Mouse (Mus musculus): ENCODE measurements around the gene Rtn1.
"Not testable (repeated sequence)": the region's sequence is repeated elsewhere in the genome, so short reads cannot be mapped to it uniquely, and the experiment has no call there.

Rtn1 gene

GRCm38 (mm10) chr12:72315732-72316465 is 93.0 kb downstream of the Rtn1 start:
- DNase-seq: no peak

DNA sequence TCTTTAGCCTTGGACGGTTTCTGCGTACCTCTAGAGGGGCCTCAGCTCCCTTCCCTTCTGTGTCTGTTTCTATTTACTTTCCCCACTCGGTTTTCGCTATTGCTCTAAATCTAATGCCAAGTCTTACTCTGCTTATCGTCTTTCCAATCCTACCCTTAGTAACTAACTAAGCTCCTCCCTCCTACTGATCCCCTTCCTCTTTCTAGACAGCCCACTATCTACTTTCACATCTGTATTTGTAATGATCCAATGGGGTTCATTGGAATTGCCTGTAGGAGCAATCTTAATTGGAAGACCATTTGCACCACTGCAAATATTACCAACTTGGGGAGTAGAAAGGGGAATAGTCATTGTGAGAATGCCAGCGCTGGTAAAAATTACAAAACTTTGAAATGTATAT is 98.0 kb downstream of the Rtn1 start:
- no peak for DNase-seq

DNA sequence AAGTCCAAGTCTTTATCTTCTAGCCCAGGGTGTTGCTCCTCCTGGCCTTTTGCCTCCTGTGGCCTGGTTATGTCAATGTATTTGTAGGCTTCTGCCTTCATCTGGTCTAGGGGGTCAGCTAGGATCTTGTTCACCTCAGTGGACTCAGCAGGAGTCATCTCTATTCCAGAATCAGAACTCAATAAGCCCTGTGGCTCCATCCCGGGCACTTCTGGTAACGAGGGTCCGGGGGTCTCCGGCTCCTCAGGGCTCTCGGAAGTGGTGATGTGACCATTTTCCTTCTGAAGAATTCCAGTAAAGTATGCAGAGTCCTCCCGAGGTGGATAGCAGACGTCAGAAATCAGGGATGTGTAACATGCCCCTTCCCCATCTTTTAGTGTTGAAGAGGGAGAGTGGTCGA is 100.3 kb downstream of the Rtn1 start:
- DNase-seq: no peak

DNA sequence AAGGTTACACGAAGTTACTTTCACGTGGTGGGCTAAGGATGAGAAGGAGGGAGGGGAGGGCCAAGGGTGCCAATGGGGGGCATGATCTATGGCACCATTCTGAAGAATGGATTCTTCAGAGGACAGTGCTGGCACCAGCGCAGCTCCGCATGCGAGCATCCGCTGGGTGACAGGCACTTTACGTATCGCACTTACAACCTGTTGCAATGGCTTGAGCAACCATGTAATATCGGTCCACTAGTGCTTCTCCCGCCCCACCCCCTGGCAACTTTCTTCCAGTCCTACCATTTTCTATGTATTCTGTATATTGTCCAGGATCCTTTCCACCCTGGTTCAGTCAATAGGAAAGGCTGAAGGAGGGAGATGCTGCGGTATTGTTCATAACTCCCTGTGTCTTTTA is 102.6 kb downstream of the Rtn1 start:
- no peak for DNase-seq

DNA sequence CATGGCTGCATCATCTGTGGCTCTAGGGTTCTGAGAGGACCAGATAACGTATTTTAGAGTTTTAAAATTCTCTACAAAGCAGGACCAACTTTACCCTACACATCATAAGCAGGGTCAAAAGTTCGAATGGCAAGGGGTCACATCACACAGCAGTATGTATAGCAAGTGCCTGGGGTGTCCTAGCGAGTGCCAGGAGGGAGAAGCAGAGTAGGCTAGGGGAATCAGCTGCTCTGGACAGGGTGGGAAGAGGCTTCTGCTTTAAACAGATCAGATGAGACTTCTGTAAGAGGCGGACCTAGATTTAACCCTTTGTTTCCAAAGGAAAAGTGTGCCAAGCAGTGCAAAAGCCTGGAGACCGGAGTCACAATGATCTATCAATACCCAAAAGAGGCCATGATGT is 103.4 kb downstream of the Rtn1 start:
- DNase-seq: no peak

GRCm38 (mm10) chr12:72304985-72305384 is 103.9 kb downstream of the Rtn1 start:
- DNase-seq: no peak

GRCm38 (mm10) chr12:72304347-72304688 is 104.5 kb downstream of the Rtn1 start:
- DNase-seq: no peak

GRCm38 (mm10) chr12:72303624-72304346 is 105.1 kb downstream of the Rtn1 start:
- DNase-seq: no peak

DNA sequence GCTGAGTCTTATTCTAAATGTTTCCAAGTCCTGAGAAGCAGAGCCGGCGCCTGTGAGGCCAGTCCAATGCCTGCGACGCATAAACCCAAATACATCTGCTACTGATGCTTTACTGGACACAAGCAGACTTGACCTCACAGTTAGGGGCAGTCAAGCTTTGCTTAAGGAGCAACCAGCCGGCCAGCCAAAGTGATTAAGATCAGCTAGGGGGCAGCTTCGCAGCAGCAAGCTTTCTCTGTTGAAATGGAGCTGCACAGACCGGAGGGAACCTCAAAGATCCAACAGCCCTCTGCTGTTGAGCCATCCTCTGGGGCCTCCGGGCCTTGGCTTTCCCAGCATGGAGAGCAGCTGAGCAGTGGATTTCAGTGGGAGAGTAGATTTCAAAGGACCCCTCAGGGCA is 107.4 kb downstream of the Rtn1 start:
- DNase-seq: no peak

DNA sequence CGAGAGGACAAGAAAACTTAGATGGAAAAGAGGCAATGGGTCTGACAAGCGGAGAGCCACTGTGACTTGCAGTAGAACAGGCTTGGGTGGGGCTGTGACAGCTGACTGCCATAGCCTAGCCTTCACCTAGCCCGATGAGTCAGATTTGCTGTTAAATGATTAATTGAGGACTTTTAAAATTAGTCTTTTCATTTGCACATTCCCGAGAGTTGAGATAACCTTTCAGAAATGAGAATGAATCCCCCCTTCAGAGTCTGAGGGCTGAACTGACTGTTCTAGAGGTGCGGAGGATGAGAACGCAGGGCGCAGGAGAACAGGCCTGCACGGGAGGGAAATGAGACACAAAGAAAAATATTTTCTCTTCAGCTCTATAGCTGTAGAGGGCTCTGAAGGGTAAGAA is 107.9 kb downstream of the Rtn1 start:
- no peak for DNase-seq

- DNase-seq: no peak
These were observed 110.6 kb downstream of the Rtn1 start for GRCm38 (mm10) chr12:72298222-72298621.

DNA sequence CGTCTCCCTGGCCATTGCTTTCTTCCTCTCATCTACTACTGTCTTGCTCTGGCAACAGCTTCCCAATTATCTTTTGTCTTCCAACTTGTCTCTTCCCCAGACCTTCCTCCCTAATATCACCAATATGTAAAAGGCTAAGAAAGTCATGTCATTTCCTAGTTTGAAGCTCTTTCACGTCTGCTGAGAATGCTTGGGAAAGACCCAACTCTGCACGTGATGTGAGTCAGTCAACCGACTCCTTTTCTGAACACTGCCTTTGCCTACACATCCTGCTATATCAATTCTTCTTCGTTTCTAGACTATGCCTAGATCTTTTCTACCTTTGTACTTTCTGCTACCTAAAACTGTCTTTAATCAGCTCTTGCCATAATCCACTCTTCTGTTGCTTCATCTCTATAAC is 112.3 kb downstream of the Rtn1 start:
- DNase-seq: no peak

DNA sequence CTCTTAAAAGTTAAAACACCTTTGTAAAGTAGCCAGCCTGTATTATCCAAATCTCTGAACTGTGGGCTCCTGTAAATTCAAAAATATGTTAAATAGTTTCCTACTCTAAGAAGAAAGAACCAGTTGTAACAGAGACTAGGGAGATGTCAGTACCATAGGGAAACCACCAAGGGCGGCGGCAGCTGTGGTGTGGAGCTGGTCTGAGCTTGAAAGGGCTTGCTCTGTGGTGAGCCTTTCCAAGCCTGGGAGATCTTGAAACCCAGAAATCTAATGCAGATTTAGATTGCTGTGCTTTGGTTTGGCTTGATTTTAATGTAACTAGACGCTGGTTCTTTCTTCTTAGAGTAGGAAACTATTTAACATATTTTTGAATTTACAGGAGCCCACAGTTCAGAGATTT is 115.7 kb downstream of the Rtn1 start:
- DNase-seq: not testable (repeated sequence)

GRCm38 (mm10) chr12:72292566-72292965 is 116.3 kb downstream of the Rtn1 start:
- no peak for DNase-seq

DNA sequence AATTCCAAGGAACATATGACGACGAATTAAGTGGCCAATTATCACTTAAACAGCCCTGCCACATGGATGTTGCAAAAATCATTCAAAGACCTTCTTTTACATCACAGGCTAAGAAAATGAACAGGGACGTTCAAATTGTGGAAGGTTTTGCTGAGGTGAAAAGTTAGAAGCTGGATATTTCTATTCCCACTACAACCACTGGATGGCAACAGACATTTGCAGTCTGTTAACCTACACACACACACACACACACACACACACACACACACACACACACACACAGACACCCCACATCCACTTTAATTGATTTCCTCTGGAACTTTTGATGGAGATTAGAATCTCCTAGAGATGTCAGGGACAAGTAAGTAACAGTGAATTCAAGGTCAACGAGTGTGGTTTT is 117.6 kb downstream of the Rtn1 start:
- no peak for DNase-seq

DNA sequence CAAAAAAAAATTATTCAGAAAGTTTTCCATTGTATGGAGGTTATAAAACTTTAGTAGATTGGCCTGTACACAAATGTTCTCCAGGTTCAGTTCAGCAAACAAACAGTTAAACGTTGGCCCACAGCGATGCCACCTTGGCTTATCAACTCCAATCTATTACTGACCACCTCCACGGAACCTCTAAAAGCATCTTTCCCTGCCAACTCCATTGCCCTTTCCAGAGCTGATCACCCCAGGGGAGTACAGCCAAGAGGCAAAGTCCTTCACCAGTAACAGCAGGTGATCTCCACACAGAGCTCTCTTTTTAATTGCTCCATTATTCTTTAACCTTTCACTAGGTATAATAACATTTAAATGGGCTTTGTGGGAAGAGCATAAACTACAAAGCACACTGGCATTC is 120.6 kb downstream of the Rtn1 start:
- peak; percentile 35 to 46 for DNase-seq

- DNase-seq: no peak
These were observed 121.4 kb downstream of the Rtn1 start for GRCm38 (mm10) chr12:72287332-72288004.

GRCm38 (mm10) chr12:72285366-72286345 is 123.2 kb downstream of the Rtn1 start:
- no peak for DNase-seq

DNA sequence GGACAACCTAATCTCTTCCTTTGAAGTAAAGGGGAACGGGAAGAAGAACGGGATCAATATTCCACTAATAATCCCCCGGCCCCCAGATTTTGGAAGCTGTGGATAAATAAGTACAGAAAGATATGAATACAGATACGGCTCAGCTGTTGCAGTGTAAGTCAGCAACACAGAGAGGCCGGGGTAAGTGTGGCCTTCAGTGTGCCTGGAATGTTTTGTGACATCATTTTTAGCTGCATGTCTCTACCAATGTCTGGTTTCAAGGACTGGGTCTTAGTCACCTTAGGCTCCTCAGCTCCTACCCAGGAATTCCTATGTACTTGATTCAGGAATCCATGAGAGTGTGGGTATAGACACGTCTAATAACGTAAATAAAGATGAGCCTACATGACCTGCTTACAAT is 124.3 kb downstream of the Rtn1 start:
- no peak for DNase-seq

DNA sequence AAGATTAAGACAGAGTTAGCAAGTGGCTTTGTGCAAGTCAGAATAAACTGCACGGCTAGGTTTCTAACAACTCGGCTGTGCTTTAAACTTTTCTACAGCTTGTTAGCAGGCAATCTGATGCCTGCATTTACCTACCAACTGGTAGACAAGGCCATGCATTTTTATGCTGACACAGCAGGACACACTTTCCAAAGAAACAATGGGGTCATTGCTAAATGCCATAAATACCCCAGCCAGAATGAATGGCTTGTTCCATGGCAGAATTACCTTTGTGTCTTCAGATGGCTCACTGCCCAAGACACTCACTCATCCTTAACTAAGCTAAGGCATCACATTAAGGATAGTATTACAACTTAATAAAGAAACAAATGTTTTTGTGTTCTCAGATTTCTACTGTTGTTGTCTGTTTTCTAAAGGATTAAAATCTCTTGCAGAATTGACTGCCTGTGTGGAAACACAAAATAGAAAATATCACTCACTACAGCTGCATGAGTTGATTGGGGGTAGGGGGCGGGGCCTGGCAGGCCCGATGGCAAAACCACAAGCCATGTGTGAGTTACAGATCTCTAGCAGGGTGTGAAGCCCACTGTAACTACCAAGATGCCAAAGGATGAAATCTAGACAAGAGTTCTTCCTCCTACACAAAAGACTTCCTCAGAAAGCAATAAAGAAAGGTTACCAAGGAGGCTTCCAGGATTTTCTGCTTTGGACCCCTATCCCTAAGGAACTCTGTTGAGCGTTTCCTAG is 129.6 kb downstream of the Rtn1 start:
- no peak for DNase-seq

GRCm38 (mm10) chr12:72273721-72274414 is 135.0 kb downstream of the Rtn1 start:
- no peak for DNase-seq
